Mouse (Mus musculus): ENCODE measurements around the gene Arid3a.

- TF ChIP-seq CTCF (conservative IDR thresholded peaks at IDR 0.05 in 1 of 2, IDR thresholded peaks at IDR 0.05 in 1 of 2; ENCODE audit: low read depth in 2 of 2, low read length in 2 of 2), result no peak
- TF ChIP-seq POLR2A (IDR thresholded peaks at IDR 0.05; ENCODE audit: low read depth, low read length), result no peak
- TF ChIP-seq NELFE (IDR thresholded peaks at IDR 0.05; ENCODE audit: low read depth, low read length), result no peak
- TF ChIP-seq MAZ (IDR thresholded peaks at IDR 0.05; ENCODE audit: low read depth, low read length), result no peak
- no peak for TF ChIP-seq POLR2AphosphoS2 (IDR thresholded peaks at IDR 0.05; ENCODE audit: low read depth, low read length)
- TF ChIP-seq KAT2A (IDR thresholded peaks at IDR 0.05; ENCODE audit: insufficient replicate concordance, low read length), result no peak
- no peak for TF ChIP-seq EP300 (IDR thresholded peaks at IDR 0.05; ENCODE audit: low read length)
- no peak for TF ChIP-seq CHD1 (IDR thresholded peaks at IDR 0.05; ENCODE audit: low read depth, low read length)
- no peak for TF ChIP-seq CHD2 (IDR thresholded peaks at IDR 0.05; ENCODE audit: low read length)
- no peak for TF ChIP-seq MAX (IDR thresholded peaks at IDR 0.05; ENCODE audit: low read length)
- no peak for TF ChIP-seq GABPA (IDR thresholded peaks at IDR 0.05; ENCODE audit: insufficient replicate concordance, low read depth, low read length)
- TF ChIP-seq ELF1 (IDR thresholded peaks at IDR 0.05; ENCODE audit: low read depth, low read length), result no peak
These were observed 40.1 kb downstream of the Arid3a start for GRCm38 (mm10) chr10:79966886-79967400.
